20 mouse cellular contexts compared by ENCODE assay signal in genomic region chr17:51194787-51195186, GRCm38 (mm10). TPM values are rescaled to one million over a fixed set of nuclear protein-coding genes. Genes with fewer than 3 reads are reported as not detected.
DNase-seq lines count a peak whose midpoint lies in the region; ATAC-seq and TF ChIP-seq lines count a peak whose summit lies in the region.
"Had no signal": no experiment of that assay in that cellular context is flagged by ENCODE, and none has a peak within 500 bp of the region (broad histone marks: within the 10 kb centered on the region; RNA-seq: fewer than 3 reads in every experiment).

No protein-coding gene starts in this region.

- no peaks in the 10 kb centered on the region for H3K4me1 ChIP-seq in CH12.LX (ENCODE audit: control insufficient read depth in 1 of 2, insufficient read depth in 2 of 2)
- H3K4me1 ChIP-seq in lung, postnatal 0 days (ENCODE audit: insufficient read depth, low read depth, low read length), result no peaks in the 10 kb centered on the region
- H3K4me1 ChIP-seq: embryonic facial prominence, embryonic 10.5 days; embryonic facial prominence, embryonic 12.5 days; forebrain, embryonic 13.5 days; forebrain, embryonic 15.5 days had no signal

- H3K27ac ChIP-seq in CH12.LX (ENCODE audit: insufficient read depth, low read depth), result no peak overlapping the region
- no peak overlapping the region for H3K27ac ChIP-seq in lung, postnatal 0 days (ENCODE audit: low read length)
- H3K27ac ChIP-seq: embryonic facial prominence, embryonic 10.5 days; embryonic facial prominence, embryonic 12.5 days; forebrain, embryonic 13.5 days; forebrain, embryonic 15.5 days had no signal

- H3K9ac ChIP-seq in CH12.LX (ENCODE audit: insufficient read depth, low read depth), result no peak overlapping the region
- H3K9ac ChIP-seq in lung, postnatal 0 days (replicated peaks; ENCODE audit: low read depth), result no peak overlapping the region
- H3K9ac ChIP-seq: embryonic facial prominence, embryonic 12.5 days; forebrain, embryonic 13.5 days; forebrain, embryonic 15.5 days; forebrain, postnatal 0 days had no signal

- TF ChIP-seq POLR2A in CH12.LX (IDR thresholded peaks at IDR 0.05; ENCODE audit: low read depth, low read length), result no peak

- no peak overlapping the region for H3K4me3 ChIP-seq in CH12.LX (replicated peaks in 1 of 3; ENCODE audit: low read depth in 2 of 3, low read length in 2 of 3, poor library complexity in 1 of 3)
- H3K4me3 ChIP-seq in lung, postnatal 0 days (ENCODE audit: low read depth, low read length), result no peak overlapping the region
- H3K4me3 ChIP-seq: embryonic facial prominence, embryonic 10.5 days; embryonic facial prominence, embryonic 12.5 days; forebrain, embryonic 13.5 days; forebrain, embryonic 15.5 days had no signal

- no peaks in the 10 kb centered on the region for H3K9me3 ChIP-seq in CH12.LX (replicated peaks; ENCODE audit: low read length)
- no peaks in the 10 kb centered on the region for H3K9me3 ChIP-seq in lung, postnatal 0 days (ENCODE audit: low read length)
- H3K9me3 ChIP-seq: embryonic facial prominence, embryonic 10.5 days; embryonic facial prominence, embryonic 12.5 days; forebrain, embryonic 13.5 days; forebrain, embryonic 15.5 days; G1E had no signal

- H3K36me3 ChIP-seq in CH12.LX (replicated peaks in 1 of 2; ENCODE audit: control insufficient read depth in 1 of 2, insufficient read depth in 1 of 2, low read length in 1 of 2), result no peaks in the 10 kb centered on the region
- H3K36me3 ChIP-seq in lung, postnatal 0 days (ENCODE audit: insufficient read depth, low read length), result no peaks in the 10 kb centered on the region
- H3K36me3 ChIP-seq: embryonic facial prominence, embryonic 10.5 days; embryonic facial prominence, embryonic 12.5 days; forebrain, embryonic 15.5 days; G1E had no signal

- H3K27me3 ChIP-seq in CH12.LX (replicated peaks), result no peaks in the 10 kb centered on the region
- no peaks in the 10 kb centered on the region for H3K27me3 ChIP-seq in lung, postnatal 0 days (replicated peaks; ENCODE audit: insufficient read depth, low read length)
- H3K27me3 ChIP-seq: embryonic facial prominence, embryonic 12.5 days; forebrain, embryonic 13.5 days; forebrain, embryonic 15.5 days had no signal

- DNase-seq in 3T3-L1 (ENCODE audit: low read depth, low spot score) (peak; percentile 18), CH12.LX (ENCODE audit: extremely low read depth) (no peak), NIH3T3 (ENCODE audit: low read depth) (peak; percentile 8)
- no peak for DNase-seq in urinary bladder, postnatal 36 days (ENCODE audit: low spot score in 2 of 2)
- DNase-seq in lung, postnatal 0 days (ENCODE audit: low spot score), result no peak
- DNase-seq: adrenal gland, postnatal 10 days; adrenal gland, postnatal 36 days; B cell, adult 2 months; cerebellum, adult 11-12 months; cerebellum, adult 2 months; cerebellum, adult 9-10 months; forebrain, postnatal 0 days had no signal

- ATAC-seq in CD4-positive, CD25-positive, alpha-beta regulatory T cell, adult 4 months, result no peak
- no peak for ATAC-seq in lung, postnatal 0 days
- ATAC-seq: activated CD4-positive, CD25-positive, alpha-beta regulatory T cell, adult 4 months; forebrain, embryonic 13.5 days; forebrain, embryonic 15.5 days; forebrain, postnatal 0 days; Patski had no signal

- in situ Hi-C loops in CH12.LX (cut with MboI; ENCODE audit: low pct_ligation_motif_present, low pct_unique_long_range_greater_than_20kb, low sequenced_read_pairs), result no loop called here

- no peak for TF ChIP-seq CTCF in CH12.LX (conservative IDR thresholded peaks at IDR 0.05 in 1 of 2, IDR thresholded peaks at IDR 0.05 in 1 of 2; ENCODE audit: low read depth in 2 of 2, low read length in 2 of 2)
- TF ChIP-seq CTCF in lung, postnatal 0 days (IDR thresholded peaks at IDR 0.05), result no peak

- TF ChIP-seq EP300 in CH12.LX (IDR thresholded peaks at IDR 0.05; ENCODE audit: low read length), result no peak
- no peak for TF ChIP-seq EP300 in lung, postnatal 0 days (IDR thresholded peaks at IDR 0.05)

- 64% methylated on average over 2 of the region's 2 CpGs for WGBS in lung, postnatal 0 days

- H3K79me2 ChIP-seq in CH12.LX (replicated peaks; ENCODE audit: control insufficient read depth, extremely low read depth, insufficient read depth, poor library complexity, severe bottlenecking), result no peaks in the 10 kb centered on the region

- dilution Hi-C loops in CH12.LX (cut with MboI; ENCODE audit: extremely low pct_ligation_motif_present, extremely low pct_unique_long_range_greater_than_20kb, low sequenced_read_pairs), result no loop called here

- TF ChIP-seq RAD21 in CH12.LX (IDR thresholded peaks at IDR 0.05; ENCODE audit: low read depth, low read length), result no peak

- 0 out of 2 replicates have a peak overlapping the region, but pooled peaks have one; percentile 44 for H3K4me2 ChIP-seq in CH12.LX (ENCODE audit: insufficient read depth, low read depth, poor library complexity, severe bottlenecking)
- H3K4me2 ChIP-seq in lung, postnatal 0 days (replicated peaks; ENCODE audit: low read depth, low read length), result no peak overlapping the region
- H3K4me2 ChIP-seq: embryonic facial prominence, embryonic 12.5 days; forebrain, embryonic 13.5 days; forebrain, embryonic 15.5 days had no signal

TF ChIP-seq in CH12.LX, 34 proteins besides CTCF, POLR2A, EP300 and RAD21:
- TF ChIP-seq SIN3A (IDR thresholded peaks at IDR 0.05; ENCODE audit: low read length) (no peak), ELF1 (IDR thresholded peaks at IDR 0.05; ENCODE audit: low read depth, low read length) (no peak), MXI1 (IDR thresholded peaks at IDR 0.05; ENCODE audit: low read depth, low read length) (no peak), POLR2AphosphoS2 (IDR thresholded peaks at IDR 0.05; ENCODE audit: low read depth, low read length) (no peak), UBTF (IDR thresholded peaks at IDR 0.05; ENCODE audit: low read depth, low read length) (no peak), ZC3H11A (IDR thresholded peaks at IDR 0.05; ENCODE audit: low read depth, low read length) (no peak), JUN (IDR thresholded peaks at IDR 0.05; ENCODE audit: insufficient read depth, low read depth, low read length) (no peak), HCFC1 (IDR thresholded peaks at IDR 0.05; ENCODE audit: low read depth, low read length) (no peak)
TF ChIP-seq in CH12.LX: peak in this region for 0.

RNA-seq across cellular contexts. Expression of gene Tbc1d5, which starts 15.6 kb away (rescaled TPM):
- total RNA-seq in CH12.LX (2012; rRNA removed), result 7.3 and 7.7 TPM in 2 replicates
- 5.9 and 6.6 TPM in 2 replicates for total RNA-seq in CH12.LX (2014; rRNA removed)
- 13.9 and 15.6 TPM in 2 replicates for polyA plus RNA-seq in CH12.LX (2012; ENCODE audit: insufficient read length, low read depth)
- 10 to 100 TPM; 17.3 to 23.9 TPM for polyA plus RNA-seq in CD4-positive, CD25-positive, alpha-beta regulatory T cell, adult 4 months (2017; shearing (Covaris generic))
- polyA plus RNA-seq in lung, postnatal 0 days (2015; fragmentation: Nextera tagmentation; extraction: Ambion mirVana), result 3.9 and 5.6 TPM in 2 replicates

Comparison
In these comparisons a context has a peak if more than half of its experiments do, and no peak if none do; other contexts are left out.
1. DNase-seq: peak in 3T3-L1 (single experiment) and NIH3T3 (single experiment); none in CH12.LX (single experiment), urinary bladder, postnatal 36 days (0 of 2) and lung, postnatal 0 days (single experiment).